Mouse (Mus musculus) spleen, embryonic (tissue): ENCODE measurements around the gene Hopx.

ENCODE experiments used
- CTCF ChIA-PET: fragments of 350-600 bp; sonication (Branson Sonifier 250); formaldehyde crosslinking; loops from one replicate; lab custom pipeline; 2022; lab: Charles Lee

Hopx gene

DNA sequence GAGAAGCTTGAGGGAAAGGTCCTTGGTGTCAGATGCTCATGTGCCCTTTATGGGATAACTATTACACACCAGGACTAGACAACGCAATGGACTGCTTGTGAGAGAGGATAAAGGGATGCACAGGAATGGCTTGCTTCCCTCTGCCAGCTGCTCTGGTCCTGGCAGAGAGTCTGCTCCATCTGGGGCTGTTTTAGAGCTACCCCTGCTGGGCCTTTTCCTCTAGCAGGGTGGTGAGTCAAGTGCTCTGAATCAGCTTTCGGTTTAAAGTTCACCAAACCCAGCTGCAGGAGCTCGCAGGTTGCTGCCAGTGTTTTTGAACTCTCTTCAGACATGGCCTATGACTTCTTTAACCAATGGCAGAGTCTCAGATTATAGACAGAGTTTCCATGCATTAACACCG lies 39.0 kb downstream of the Hopx start:
- CTCF ChIA-PET: interaction anchor here (1.2 kb wide), 1 partner anchor 13 kb away, joined by 3 read pairs; no protein-coding TSS in a partner anchor

DNA sequence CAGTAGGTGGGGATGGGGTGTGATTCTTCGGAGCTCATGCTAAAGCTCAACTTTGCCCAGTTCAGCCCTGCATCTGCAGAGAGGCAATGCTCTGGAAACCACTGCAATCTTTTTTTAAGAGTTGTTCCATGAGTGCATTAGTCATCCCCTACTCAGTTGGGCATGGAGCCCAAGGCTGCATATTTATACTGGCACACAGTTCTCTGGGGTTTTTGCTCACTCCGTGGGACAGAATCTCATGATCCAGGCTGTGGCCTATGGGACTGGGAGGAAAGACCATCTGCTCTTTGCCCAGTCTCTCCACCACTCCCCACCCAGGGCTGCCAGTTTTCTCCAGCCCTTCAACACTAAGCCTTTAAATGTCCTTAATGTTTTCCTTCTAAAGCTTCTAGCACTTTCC lies 40.0 kb downstream of the Hopx start:
- CTCF ChIA-PET: no interaction called here

DNA sequence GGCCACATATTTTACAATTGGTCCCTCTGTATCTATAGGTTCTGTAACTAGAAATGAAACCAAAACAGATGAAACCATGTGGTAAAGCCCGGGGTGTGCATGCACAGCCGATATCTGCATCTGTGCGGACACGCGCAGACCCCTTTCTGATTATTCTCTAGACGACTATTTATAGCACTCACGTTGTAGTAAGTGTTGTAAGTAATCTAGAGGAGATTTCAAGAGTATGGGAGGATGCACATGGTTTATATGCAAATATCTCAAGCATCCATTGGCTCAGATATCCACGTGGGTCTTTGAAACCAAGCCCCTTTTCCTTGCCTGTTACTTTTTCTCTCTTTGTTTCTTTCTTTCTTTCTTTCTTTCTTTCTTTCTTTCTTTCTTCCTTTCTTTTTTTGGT lies 41.1 kb downstream of the Hopx start:
- CTCF ChIA-PET: no interaction called here

DNA sequence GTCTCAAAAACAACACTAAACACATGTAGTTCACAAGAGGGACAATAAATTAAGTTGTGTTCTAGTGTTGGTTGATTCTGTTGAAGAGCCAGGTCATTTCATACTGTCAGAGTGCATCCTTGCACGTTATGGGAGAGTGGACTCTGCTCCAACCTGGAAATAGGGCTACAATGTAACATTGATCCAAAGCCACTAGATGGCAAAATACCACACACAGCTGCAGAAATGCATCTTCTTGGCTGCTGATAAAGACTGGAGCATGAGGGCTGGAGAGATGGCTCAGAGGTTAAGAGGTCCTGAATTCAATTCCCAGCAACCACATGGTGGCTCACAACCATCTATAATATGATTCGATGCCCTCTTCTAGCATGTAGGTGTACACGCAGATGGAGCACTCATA lies 43.3 kb downstream of the Hopx start:
- CTCF ChIA-PET: no interaction called here

DNA sequence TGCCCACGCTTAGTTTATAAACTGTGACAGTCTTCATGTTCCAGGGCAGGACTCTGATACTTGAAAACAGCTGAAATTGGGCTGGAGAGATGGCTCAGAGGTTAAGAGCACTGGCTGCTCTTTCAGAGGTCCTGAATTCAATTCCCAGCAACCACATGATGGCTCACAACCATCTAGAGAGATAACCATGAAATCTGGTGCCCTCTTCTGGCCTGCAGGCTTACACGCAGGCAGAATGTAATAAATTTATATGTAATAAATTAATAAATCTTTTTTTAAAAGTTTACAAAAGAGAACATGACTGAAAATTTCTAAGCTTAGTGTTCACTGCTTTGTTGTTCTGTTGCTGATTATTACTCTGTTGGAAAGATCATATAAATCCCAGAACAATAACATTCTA lies 43.9 kb downstream of the Hopx start:
- CTCF ChIA-PET: interaction anchor here (0.6 kb wide), 1 partner anchor 81 kb away, joined by 13 read pairs; no protein-coding TSS in a partner anchor

DNA sequence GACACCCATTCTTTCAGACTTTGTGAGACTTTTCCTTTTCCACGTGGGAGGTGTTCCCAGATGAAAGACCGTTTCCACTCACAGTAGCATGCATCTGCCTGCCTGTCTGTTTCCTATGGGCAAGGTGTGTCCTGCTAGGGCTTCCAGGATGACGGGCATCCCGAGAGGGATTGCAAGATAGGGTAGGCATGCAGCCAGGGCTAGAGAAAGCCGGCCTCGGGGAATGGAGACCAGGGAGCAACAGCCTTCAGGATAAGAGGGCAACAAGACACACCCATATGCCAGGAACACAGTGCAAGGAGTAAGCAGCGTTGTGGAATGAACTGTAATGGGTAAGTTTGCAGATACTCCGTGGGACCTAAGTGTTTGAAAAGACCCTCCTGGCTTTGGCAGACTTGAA lies 47.6 kb downstream of the Hopx start:
- CTCF ChIA-PET: no interaction called here

DNA sequence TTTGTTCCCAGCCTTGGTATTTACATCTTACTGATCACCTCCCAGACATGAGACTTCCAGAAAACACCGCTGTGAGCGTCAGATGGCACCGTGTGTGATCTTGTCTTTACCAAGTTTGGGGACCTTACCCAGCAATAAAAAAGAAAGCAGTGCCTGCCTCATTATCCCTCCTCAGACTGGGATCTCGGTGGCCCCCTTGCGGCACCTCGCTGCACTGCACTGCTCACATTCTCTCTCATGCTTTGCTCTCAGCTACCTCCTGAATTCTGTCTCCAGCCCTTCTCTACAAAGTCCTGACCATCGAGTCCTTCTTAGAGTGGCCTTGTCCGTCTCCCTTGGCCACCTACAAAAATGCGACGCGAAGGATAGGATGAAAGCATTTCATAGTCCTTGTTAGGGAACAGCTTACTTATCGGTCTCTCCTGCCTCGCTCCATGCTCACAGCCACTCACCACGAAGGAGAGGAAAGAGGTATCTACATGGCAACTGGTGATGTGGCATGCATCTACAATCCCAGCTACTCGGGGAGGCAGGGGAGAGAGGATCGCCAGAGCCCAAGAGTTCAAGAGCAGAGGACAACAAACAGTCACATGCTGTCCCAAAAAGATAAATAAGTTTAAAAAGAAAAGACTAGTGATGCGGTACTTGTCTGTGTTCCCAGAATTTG lies 53.4 kb downstream of the Hopx start:
- CTCF ChIA-PET: no interaction called here

DNA sequence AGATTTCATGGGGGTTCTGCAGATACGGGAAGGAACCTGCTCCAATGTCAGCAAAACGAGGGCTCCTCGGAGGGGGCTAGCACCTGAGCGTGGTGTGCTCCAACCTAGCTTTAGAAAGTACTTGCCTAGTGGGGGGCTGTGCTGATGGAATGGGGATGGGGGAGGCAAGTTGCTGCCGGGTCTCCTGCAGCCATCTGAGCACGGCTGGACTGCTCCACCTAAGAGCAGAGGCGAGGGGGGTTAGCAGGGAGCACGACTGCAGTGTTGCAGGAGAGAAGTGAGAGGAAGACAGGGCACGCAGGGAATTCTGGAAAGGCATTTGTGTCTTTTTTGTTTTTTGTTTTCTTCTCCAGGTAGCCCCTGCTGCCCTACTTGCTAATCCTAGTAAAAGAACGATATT lies 54.6 kb downstream of the Hopx start:
- CTCF ChIA-PET: no interaction called here

DNA sequence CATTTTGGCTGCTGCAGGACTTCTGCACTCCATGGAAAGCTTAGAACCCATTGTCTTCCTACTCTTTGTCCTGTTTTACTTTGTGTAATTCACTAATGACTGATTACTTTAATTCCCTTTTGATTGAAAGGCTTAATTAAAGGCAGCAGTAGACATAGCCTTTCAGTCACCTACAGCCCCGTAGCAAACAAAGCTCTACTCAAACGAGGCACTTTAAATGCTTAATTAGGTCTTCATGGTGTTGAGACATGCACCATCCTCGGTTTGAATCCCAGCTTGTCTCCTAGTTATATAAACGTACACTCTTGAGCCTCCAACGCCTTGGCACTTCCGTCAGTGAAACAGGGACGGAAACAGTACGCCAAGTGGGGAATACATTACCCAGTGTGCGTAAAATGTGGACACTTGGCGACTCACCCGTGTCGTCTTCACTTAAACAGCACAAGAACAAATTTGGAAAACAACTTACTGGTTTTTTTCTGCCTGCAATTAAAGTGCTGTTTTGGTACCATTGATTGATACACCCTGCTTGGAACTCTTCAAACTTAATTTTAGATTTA lies 58.0 kb downstream of the Hopx start:
- CTCF ChIA-PET: no interaction called here

DNA sequence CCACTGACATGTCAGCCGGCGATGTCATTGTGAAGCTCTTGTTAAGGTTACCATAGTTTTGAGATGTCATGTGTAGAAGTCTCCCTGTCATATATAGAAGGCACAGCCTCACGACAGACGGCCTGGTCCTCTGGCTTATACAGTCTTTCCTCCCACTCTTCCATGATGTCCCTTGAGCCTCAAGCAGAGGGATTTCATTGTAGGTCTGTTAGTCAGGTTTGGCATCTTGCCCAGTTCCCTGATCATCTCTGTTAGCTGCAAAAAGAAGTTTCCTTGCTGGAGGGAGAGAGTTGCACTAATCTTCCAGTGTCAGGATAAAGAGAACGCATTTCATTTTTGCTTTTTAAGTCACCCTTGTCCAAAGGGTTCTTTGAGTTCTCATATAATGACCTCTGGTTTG lies 62.3 kb downstream of the Hopx start:
- CTCF ChIA-PET: no interaction called here

DNA sequence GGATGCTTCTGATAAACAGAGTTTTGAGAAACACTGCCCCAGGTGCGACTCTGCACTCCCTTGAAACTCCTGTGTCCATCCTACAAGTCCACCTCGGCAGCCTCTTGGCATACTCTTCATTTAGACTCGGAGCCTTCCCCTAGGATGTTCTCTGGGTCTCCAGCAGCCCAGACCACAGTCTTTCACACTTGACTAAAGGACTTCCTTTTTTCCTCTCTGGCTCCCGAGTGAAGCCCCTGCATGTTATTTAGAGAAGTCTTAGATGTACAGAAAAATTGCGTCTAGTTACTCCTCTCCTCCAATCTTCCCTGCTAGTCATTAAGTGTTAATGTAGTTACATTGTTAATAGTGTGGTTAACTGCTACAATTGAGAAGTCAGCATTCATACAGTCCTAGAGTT lies 70.6 kb downstream of the Hopx start:
- CTCF ChIA-PET: no interaction called here

DNA sequence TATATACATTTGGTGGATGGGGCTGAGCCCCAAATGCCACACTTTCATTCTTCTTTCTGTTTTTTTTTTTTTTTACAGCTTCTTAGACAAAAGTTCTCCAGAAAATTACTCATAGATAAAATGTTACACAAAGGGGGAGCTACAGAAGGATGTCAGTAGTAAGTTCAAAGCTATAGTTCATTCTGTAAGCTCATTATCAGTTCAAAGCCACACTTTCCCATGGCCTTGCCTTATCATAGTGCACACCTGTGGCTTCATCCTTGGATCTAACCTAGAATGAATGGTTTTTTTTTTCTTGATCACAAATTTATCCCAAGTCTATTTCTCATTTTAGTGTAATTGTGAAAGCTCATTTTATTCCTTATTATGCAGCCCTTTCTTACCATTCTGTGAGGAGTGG lies 75.5 kb downstream of the Hopx start:
- CTCF ChIA-PET: no interaction called here

DNA sequence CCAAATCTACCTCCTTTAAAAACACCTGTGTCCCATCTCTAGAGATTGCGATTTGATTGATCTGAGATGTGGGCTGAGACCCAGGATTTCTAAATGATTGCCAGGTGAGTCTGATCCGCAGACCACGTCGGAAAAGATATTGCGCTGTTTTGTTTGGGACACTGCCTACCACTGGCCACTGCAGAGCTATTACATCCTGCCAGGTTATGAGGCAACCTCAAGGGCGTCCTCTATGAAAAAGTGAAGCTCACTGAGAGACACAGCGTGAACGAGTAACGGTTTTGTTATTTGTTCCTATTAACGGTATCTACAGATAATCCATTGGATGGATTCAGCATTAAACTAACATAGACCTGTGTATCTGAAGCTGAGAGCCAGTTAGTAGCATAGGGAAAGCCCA lies 76.5 kb downstream of the Hopx start:
- CTCF ChIA-PET: no interaction called here
